Mouse (Mus musculus) ES-Bruce4 (cell line): ENCODE measurements around the gene Otof.

ENCODE experiments used
- CTCF ChIP-seq: IDR thresholded peaks from one replicate; pipeline ENCODE4 v1.8.1; 2011; ENCODE audit warnings: low read depth, low read length
- EP300 ChIP-seq: IDR thresholded peaks from 2 replicates; pipeline ENCODE4 v1.6.1; 2011; ENCODE audit warnings: low read depth, low read length; ENCODE audit not compliant: insufficient read depth
- POLR2A ChIP-seq: IDR thresholded peaks from one replicate; pipeline ENCODE4 v1.8.1; 2011; ENCODE audit warnings: low read length; ENCODE audit not compliant: insufficient read depth

GRCm38 (mm10) chr5:30483533-30483932 lies 21.8 kb upstream of the Otof start:
- TF ChIP-seq CTCF (no peak), POLR2A (no peak), EP300 (no peak)
